Mouse (Mus musculus) embryonic facial prominence, embryonic 15.5 days (tissue): ENCODE measurements around the gene Unkl. TPM values are rescaled to one million over a fixed set of nuclear protein-coding genes. Genes with fewer than 3 reads are reported as not detected.

Source experiments
- ATAC-seq: fragments of 200-750 bp; cut with Nextera tagmentation; 2 replicates; pipeline ENCODE4 v1.8.0; 2017; ENCODE audit warnings: low read depth, moderate TSS enrichment; ENCODE audit not compliant: insufficient number of reproducible peaks, low FRiP score, low TSS enrichment
- H3K27ac ChIP-seq: fragments of 300-500 bp; sonication (generic); replicated peaks from 2 replicates; pipeline ENCODE4 v1.5.1; 2015; ENCODE audit warnings: mild to moderate bottlenecking, inconsistent platforms
- H3K27me3 ChIP-seq: fragments of 300-500 bp; sonication (generic); 2 replicates; pipeline ENCODE4 v1.6.1; 2015; ENCODE audit warnings: inconsistent platforms
- H3K36me3 ChIP-seq: fragments of 300-500 bp; sonication (generic); 2 replicates; pipeline ENCODE4 v1.6.1; 2015; ENCODE audit warnings: mild to moderate bottlenecking, inconsistent platforms
- H3K4me1 ChIP-seq: fragments of 300-500 bp; sonication (generic); 2 replicates; pipeline ENCODE4 v1.6.1; 2015; ENCODE audit warnings: inconsistent platforms
- H3K4me2 ChIP-seq: fragments of 300-500 bp; sonication (generic); replicated peaks from 2 replicates; pipeline ENCODE4 v1.6.1; 2015; ENCODE audit warnings: mild to moderate bottlenecking, inconsistent platforms
- H3K4me3 ChIP-seq: fragments of 300-500 bp; sonication (generic); replicated peaks from 2 replicates; pipeline ENCODE4 v1.5.1; 2015; ENCODE audit warnings: mild to moderate bottlenecking, inconsistent platforms
- H3K9ac ChIP-seq: fragments of 300-500 bp; sonication (generic); 2 replicates; pipeline ENCODE4 v1.6.1; 2015; ENCODE audit warnings: inconsistent platforms
- H3K9me3 ChIP-seq: fragments of 300-500 bp; sonication (generic); replicated peaks from 2 replicates; pipeline ENCODE4 v1.6.1; 2016; ENCODE audit warnings: inconsistent platforms
- WGBS: fragments of 180-500 bp; shearing (Covaris S2); methylation state at CpG from one replicate; pipeline ENCODE4 v1.1.7; 2015; 5-methylcytosine and 5-hydroxymethylcytosine counted together
- polyA plus RNA-seq: library from polyadenylated mRNA; unstranded; fragments of >200 nt; fragmentation: Nextera tagmentation; extraction: Ambion mirVana; gene quantifications from 2 replicates; pipeline ENCODE4 v1.2.1, GENCODE M21; 2015

Gene Unkl
- polyA plus RNA-seq, result 9.4 and 10.2 TPM in 2 replicates

DNA sequence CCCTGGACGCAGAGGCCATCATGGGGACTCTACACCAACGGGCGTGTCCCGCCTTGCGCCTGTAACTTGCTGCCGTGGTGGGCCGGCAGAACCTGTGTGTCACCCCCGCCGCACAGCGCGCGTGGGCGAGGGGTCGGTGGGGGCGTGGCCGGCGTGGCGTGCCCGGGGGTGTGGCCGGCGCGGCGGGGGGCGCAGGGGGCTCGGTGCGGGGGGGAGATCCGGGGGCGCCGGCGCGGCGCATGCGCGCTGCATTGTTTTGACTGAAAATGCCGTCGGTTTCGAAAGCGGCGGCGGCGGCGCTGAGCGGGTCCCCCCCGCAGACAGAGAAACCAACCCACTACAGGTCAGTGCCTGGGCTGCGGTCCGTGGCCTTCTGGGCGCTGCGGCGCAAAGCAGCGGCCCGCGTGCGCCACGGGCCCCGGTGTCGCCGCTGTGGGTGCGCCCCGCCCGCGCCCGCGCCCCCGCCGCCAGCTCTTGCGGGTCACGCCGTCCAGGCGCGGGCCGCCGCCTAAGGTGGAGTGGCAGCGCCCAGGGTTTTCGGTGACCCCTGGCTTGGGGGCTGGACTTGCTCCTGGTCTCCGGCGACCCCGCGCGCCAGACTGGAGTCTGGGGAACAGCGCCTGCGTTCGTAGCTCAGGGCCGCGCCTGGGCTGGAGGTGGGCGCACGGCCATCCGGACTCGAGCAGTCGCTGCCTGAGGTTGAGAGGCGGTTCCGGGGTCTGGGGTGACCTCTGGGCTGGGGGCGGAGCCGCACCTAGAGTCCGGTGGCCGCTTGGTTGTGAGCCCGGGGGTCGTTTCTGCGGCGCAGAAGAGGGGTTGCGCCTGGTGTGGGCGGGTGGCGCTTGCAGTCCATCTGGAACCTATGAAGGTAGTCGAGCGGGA, at the start of gene Unkl:
Gene Unkl (plus strand): TSS at position 248 of the 882 bp plus-strand sequence.
- peaks cover 36% of the 10 kb centered on the region for H3K4me1 ChIP-seq
- peak within 1 kb of the TSS; percentile 90 for H3K27ac ChIP-seq
- peak; percentile 47; the same call in 1 of the 2 replicates for ATAC-seq
- no peaks in the 10 kb centered on the region for H3K9me3 ChIP-seq
- peak within 1 kb of the TSS; percentile 78 for H3K9ac ChIP-seq
- peak within 1 kb of the TSS; percentile 88 for H3K4me3 ChIP-seq
- H3K36me3 ChIP-seq, result peaks cover 26% of the 10 kb centered on the region
- peak within 1 kb of the TSS; percentile 85 for H3K4me2 ChIP-seq
- WGBS, result under 1% methylated on average over 90 of the region's 104 CpGs
- H3K27me3 ChIP-seq, result no peaks in the 10 kb centered on the region

GRCm38 (mm10) chr17:25138803-25139202, 49.4 kb upstream of the Unkl start:
- ATAC-seq, result no peak
- WGBS, result 89% methylated on average over 1 of the region's 1 CpGs

DNA sequence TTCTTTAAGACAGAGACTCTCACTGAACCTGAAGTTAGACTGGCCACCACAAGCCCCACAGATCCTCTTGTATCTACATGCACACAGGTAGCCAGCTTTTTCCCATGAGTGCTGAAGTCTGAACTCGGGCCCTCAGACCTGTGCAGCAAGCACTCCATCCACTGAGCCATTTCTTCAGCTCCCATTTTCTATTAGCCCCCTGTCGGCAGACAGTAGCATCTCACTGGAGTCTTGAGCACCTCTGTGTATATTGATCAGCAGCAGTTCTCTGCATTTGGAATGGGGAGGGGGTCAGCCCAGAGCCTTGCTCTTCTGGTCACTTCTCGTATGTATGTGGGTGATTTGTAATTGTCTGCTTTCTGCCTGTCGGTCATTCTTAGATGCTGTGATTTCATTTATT, 48.2 kb upstream of the Unkl start:
- no peak overlapping the region for H3K4me2 ChIP-seq
- no peaks in the 10 kb centered on the region for H3K4me1 ChIP-seq
- 63% methylated on average over 4 of the region's 4 CpGs for WGBS
- H3K4me3 ChIP-seq, result no peak overlapping the region
- H3K9ac ChIP-seq, result no peak overlapping the region
- H3K27me3 ChIP-seq, result no peaks in the 10 kb centered on the region
- H3K27ac ChIP-seq, result no peak overlapping the region
- ATAC-seq, result no peak
- peaks cover under 1% of the 10 kb centered on the region; the same call in 1 of the 2 replicates for H3K36me3 ChIP-seq
- H3K9me3 ChIP-seq, result no peaks in the 10 kb centered on the region

More at GRCm38 (mm10) chr17:25138803-25139202, 49.4 kb upstream of the Unkl start:
- H3K27me3 ChIP-seq, result no peaks in the 10 kb centered on the region
- H3K4me2 ChIP-seq, result no peak overlapping the region
- H3K4me3 ChIP-seq, result no peak overlapping the region
- peaks cover 10% of the 10 kb centered on the region for H3K4me1 ChIP-seq
- H3K9me3 ChIP-seq, result no peaks in the 10 kb centered on the region
- H3K36me3 ChIP-seq, result no peaks in the 10 kb centered on the region; the same call in 1 of the 2 replicates
- no peak overlapping the region for H3K9ac ChIP-seq
- H3K27ac ChIP-seq, result no peak overlapping the region

- no peak for ATAC-seq
- Histone ChIP-seq H3K27ac (no peak within 1 kb of the TSS), H3K4me1 (no peaks in the 10 kb centered on the region), H3K4me2 (no peak within 1 kb of the TSS), H3K36me3 (peaks cover 41% of the 10 kb centered on the region), H3K27me3 (no peaks in the 10 kb centered on the region), H3K9me3 (no peaks in the 10 kb centered on the region), H3K4me3 (no peak within 1 kb of the TSS), H3K9ac (no peak within 1 kb of the TSS)
- 92% methylated on average over 1 of the region's 1 CpGs for WGBS
Observed at GRCm38 (mm10) chr17:25162161-25162560, 26.0 kb upstream of the Unkl start, which contains the start of gene Ccdc154. Gene Ccdc154 (plus strand): TSS chr17:25162461.

GRCm38 (mm10) chr17:25163387-25163786, 24.8 kb upstream of the Unkl start:
- Histone ChIP-seq H3K4me3 (no peak overlapping the region), H3K27me3 (no peaks in the 10 kb centered on the region), H3K4me1 (no peaks in the 10 kb centered on the region), H3K4me2 (no peak overlapping the region), H3K27ac (no peak overlapping the region), H3K9ac (no peak overlapping the region), H3K9me3 (no peaks in the 10 kb centered on the region), H3K36me3 (peaks cover 32% of the 10 kb centered on the region)
- WGBS, result 63% methylated on average over 7 of the region's 7 CpGs
- ATAC-seq, result no peak

DNA sequence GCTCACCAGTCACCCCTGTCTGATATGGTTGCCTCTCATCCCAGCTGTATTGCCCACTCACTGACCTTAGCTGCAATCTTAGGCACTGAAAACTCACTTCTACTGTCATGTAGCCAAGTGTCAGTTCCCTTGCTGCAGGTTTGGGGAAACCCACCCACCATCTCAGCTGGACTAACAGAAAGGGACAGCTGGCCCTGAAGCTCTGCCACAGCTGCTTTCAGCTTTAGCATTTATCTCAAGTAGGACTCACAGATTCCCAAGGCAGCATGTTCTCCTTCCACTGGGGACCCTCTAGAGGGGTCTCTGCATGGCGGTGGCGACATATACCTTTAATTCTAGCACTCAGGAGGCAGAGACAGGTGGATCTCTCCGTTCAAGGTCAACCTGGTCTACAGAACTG, 23.4 kb upstream of the Unkl start:
- no peak overlapping the region for H3K4me2 ChIP-seq
- ATAC-seq, result no peak
- no peak overlapping the region for H3K9ac ChIP-seq
- 83% methylated on average over 3 of the region's 3 CpGs for WGBS
- peaks cover 20% of the 10 kb centered on the region for H3K36me3 ChIP-seq
- no peak overlapping the region for H3K4me3 ChIP-seq
- H3K27ac ChIP-seq, result no peak overlapping the region
- H3K9me3 ChIP-seq, result no peaks in the 10 kb centered on the region
- no peaks in the 10 kb centered on the region for H3K27me3 ChIP-seq
- H3K4me1 ChIP-seq, result no peaks in the 10 kb centered on the region

- no peak overlapping the region for H3K27ac ChIP-seq
- no peak for ATAC-seq
- 56% methylated on average over 6 of the region's 6 CpGs for WGBS
- H3K4me1 ChIP-seq, result no peaks in the 10 kb centered on the region
- no peak overlapping the region for H3K4me3 ChIP-seq
- H3K9ac ChIP-seq, result no peak overlapping the region
- H3K36me3 ChIP-seq, result peaks cover 7% of the 10 kb centered on the region; the same call in 1 of the 2 replicates
- H3K27me3 ChIP-seq, result no peaks in the 10 kb centered on the region
- H3K9me3 ChIP-seq, result no peaks in the 10 kb centered on the region
- H3K4me2 ChIP-seq, result no peak overlapping the region
Observed at GRCm38 (mm10) chr17:25165970-25166671, 22.1 kb upstream of the Unkl start.

GRCm38 (mm10) chr17:25169706-25170105, 18.5 kb upstream of the Unkl start:
- WGBS, result 91% methylated on average over 2 of the region's 2 CpGs
- H3K9me3 ChIP-seq, result no peaks in the 10 kb centered on the region
- no peaks in the 10 kb centered on the region for H3K4me1 ChIP-seq
- H3K9ac ChIP-seq, result no peak overlapping the region
- no peak overlapping the region for H3K4me2 ChIP-seq
- H3K27ac ChIP-seq, result no peak overlapping the region
- H3K4me3 ChIP-seq, result no peak overlapping the region
- no peaks in the 10 kb centered on the region for H3K36me3 ChIP-seq
- H3K27me3 ChIP-seq, result no peaks in the 10 kb centered on the region
- ATAC-seq, result no peak

DNA sequence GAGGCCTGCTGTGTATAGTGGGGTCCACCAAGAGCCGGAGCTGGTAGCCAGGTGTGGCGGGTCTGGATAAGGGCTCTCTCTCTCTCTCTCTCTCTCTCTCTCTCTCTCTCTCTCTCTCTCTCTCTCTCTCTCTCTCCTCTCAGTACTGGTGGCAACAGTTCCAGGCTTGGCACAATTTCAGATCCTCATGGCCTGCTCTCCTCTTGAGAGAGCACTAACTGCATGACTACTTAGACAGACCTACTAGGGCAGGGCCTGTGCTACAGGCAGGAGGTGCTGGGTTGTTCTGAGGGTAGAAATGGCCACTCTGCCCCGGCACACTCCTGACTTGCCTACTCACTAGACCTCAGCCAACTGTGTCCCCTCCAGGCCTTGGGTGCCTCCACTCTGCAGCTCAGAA, 15.6 kb upstream of the Unkl start:
- Histone ChIP-seq H3K27me3 (no peaks in the 10 kb centered on the region; the same call in 1 of the 2 replicates), H3K27ac (no peak overlapping the region), H3K4me1 (no peaks in the 10 kb centered on the region), H3K4me2 (no peak overlapping the region), H3K4me3 (no peak overlapping the region), H3K36me3 (no peaks in the 10 kb centered on the region), H3K9me3 (no peaks in the 10 kb centered on the region), H3K9ac (no peak overlapping the region)
- no peak for ATAC-seq
- WGBS, result 86% methylated on average over 3 of the region's 3 CpGs

DNA sequence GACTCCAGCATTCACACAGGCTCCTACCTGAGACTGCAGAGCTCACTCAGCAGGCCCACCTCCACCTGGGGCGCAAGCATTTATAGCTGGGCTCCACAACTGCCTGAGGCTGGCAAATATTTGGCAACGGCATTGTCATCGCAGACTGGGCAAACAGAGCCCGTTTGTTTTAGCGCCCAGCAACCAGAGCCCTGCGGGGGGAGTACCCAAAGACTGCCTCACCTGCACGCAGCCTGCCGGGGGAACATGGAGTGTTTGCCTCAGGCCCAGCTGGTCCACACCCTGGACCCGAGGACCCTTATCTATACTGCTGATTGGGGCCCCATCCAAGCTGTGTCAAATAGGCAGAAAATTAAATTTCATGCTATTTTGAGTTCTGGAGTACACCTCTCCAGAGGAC, 12.8 kb upstream of the Unkl start, which contains the start of gene Gm38655:
Gene Gm38655 (minus strand): TSS at position 61 of the 400 bp plus-strand sequence.
- Histone ChIP-seq H3K4me1 (no peaks in the 10 kb centered on the region), H3K9ac (no peak within 1 kb of the TSS), H3K9me3 (no peaks in the 10 kb centered on the region), H3K4me2 (no peak within 1 kb of the TSS), H3K4me3 (no peak within 1 kb of the TSS), H3K36me3 (no peaks in the 10 kb centered on the region), H3K27me3 (no peaks in the 10 kb centered on the region; the same call in 1 of the 2 replicates), H3K27ac (no peak within 1 kb of the TSS)
- WGBS, result 39% methylated on average over 9 of the region's 9 CpGs
- no peak for ATAC-seq

DNA sequence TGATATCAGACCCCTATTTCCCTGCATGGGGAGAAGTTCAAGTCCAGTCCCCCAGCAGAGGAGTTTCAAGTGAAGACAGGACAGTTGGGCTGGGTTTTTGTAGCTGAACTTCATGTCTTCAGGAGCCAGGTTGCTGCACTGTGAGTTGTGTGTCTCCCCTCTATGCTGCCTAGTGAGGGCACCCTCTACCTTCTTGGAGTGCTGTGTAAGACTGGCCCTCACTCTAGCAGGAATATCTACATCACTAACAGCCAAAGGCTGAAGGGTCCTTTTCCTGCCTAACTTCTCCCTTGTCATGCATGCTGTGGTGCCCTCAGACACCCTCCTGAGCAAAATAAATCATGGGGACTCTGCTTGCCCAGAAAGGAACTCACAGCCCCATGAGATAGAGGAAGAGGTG, 5.0 kb upstream of the Unkl start:
- Histone ChIP-seq H3K4me1 (peaks cover 21% of the 10 kb centered on the region), H3K4me3 (peak overlapping the region; percentile 89), H3K27me3 (0 out of 2 replicates have a peak, but pooled peaks cover 7% of the 10 kb centered on the region), H3K4me2 (peak overlapping the region; percentile 97; the same call in 1 of the 2 replicates), H3K9ac (no peak overlapping the region), H3K36me3 (0 out of 2 replicates have a peak, but pooled peaks cover 4% of the 10 kb centered on the region), H3K27ac (no peak overlapping the region), H3K9me3 (no peaks in the 10 kb centered on the region)
- ATAC-seq, result no peak
